Mouse (Mus musculus): ENCODE measurements around the gene Chrna3.

DNA sequence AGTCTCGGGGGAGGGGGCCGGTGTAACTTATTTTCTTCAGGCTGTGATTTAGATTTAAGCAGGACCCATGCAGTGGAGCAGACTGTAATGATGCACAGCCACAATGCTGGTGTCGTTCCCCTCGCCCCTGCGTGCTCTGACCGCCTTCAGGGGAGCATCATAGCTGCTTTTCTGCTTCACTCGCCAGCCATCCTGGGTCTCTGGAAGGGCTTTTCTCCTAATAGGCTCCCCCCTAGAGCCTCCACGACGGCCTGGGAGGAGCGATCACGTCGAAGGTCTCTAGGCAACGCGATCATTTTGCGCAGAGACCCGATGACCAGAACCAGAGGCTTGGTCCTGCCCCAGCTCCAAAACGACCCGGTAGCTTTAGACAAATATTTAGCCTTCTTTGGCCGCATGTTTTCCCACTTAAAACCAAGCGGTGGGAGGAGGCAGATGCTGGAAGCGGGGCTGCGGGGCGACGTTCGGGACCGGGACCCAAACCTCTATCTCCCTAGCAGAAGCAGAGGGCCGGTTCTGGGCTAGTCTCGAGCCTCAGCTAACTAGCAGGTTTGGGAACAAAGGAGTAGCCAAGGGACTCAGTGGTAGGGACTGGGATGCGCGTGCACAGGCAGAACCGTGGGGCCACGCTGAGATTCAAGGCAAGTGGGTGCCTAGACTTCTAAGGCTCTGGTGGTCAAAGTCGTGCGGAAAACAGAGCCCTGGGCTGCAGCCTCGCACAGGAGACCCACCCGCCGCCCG is 658 bp downstream of the Chrna3 start:
- TF ChIP-seq CTCF (IDR thresholded peaks at IDR 0.05; ENCODE audit: low read depth) (no peak), EP300 (IDR thresholded peaks at IDR 0.05; ENCODE audit: low read depth) (no peak)

Data from liver, embryonic 14.5 days (tissue).